Mouse (Mus musculus) small intestine, adult 2 months (tissue): Measurements from ENCODE around the gene Hydin.

ENCODE experiments used
- CTCF ChIP-seq: fragments of 200-500 bp; IDR thresholded peaks from 2 replicates; pipeline ENCODE4 v1.5.1; 2012; ENCODE audit warnings: low read depth, mild to moderate bottlenecking, control low read depth, inconsistent platforms, low read length, moderate library complexity, mixed read lengths; ENCODE audit not compliant: insufficient replicate concordance, insufficient read length; ENCODE audit errors: extremely low read depth
- POLR2A ChIP-seq: fragments of 200-500 bp; IDR thresholded peaks from 2 replicates; pipeline ENCODE4 v1.6.1; 2012; ENCODE audit warnings: low read depth, mild to moderate bottlenecking, control low read depth, inconsistent platforms, low read length, moderate library complexity

GRCm38 (mm10) chr8:110486020-110486419 lies 219.2 kb downstream of the Hydin start:
- no peak for TF ChIP-seq POLR2A
- no peak for TF ChIP-seq CTCF
